Mouse (Mus musculus) limb, embryonic 13.5 days (tissue): ENCODE results near the gene Phkg1. TPM values are rescaled to one million over a fixed set of nuclear protein-coding genes. Genes with fewer than 3 reads are reported as not detected.
"Not testable (repeated sequence)": the region's sequence is repeated elsewhere in the genome, so short reads cannot be mapped to it uniquely, and the experiment has no call there.

ENCODE experiments used
- ATAC-seq: fragments of 200-750 bp; cut with Nextera tagmentation; 2 replicates; pipeline ENCODE4 v1.8.0; 2017; ENCODE audit warnings: low read depth, moderate number of reproducible peaks, moderate TSS enrichment; ENCODE audit not compliant: low FRiP score
- H3K27ac ChIP-seq: fragments of 300-500 bp; sonication (generic); 2 replicates; pipeline ENCODE4 v1.5.1; 2015; ENCODE audit warnings: inconsistent platforms, mild to moderate bottlenecking, moderate library complexity
- H3K27me3 ChIP-seq: fragments of 300-500 bp; sonication (generic); 2 replicates; pipeline ENCODE4 v1.6.1; 2015; ENCODE audit warnings: mild to moderate bottlenecking, inconsistent platforms
- H3K36me3 ChIP-seq: fragments of 300-500 bp; sonication (generic); 2 replicates; pipeline ENCODE4 v1.6.1; 2015; ENCODE audit warnings: inconsistent platforms, mild to moderate bottlenecking, moderate library complexity
- H3K4me1 ChIP-seq: fragments of 300-500 bp; sonication (generic); 2 replicates; pipeline ENCODE4 v1.6.1; 2015; ENCODE audit warnings: inconsistent platforms
- H3K4me2 ChIP-seq: fragments of 300-500 bp; sonication (generic); replicated peaks from 2 replicates; pipeline ENCODE4 v1.6.1; 2015; ENCODE audit warnings: inconsistent platforms, mild to moderate bottlenecking, moderate library complexity
- H3K4me3 ChIP-seq: fragments of 300-500 bp; sonication (generic); 2 replicates; pipeline ENCODE4 v1.5.1; 2015; ENCODE audit warnings: moderate library complexity, mild to moderate bottlenecking, inconsistent platforms
- H3K9ac ChIP-seq: fragments of 300-500 bp; sonication (generic); 2 replicates; pipeline ENCODE4 v1.6.1; 2015; ENCODE audit warnings: mild to moderate bottlenecking, inconsistent platforms
- H3K9me3 ChIP-seq: fragments of 300-500 bp; sonication (generic); 2 replicates; pipeline ENCODE4 v1.6.1; 2016; ENCODE audit warnings: inconsistent platforms
- WGBS: fragments of 180-500 bp; shearing (Covaris S2); methylation state at CpG from one replicate; pipeline ENCODE4 v1.1.7; 2015; 5-methylcytosine and 5-hydroxymethylcytosine counted together
- polyA plus RNA-seq: library from polyadenylated mRNA; unstranded; fragments of >200 nt; fragmentation: Nextera tagmentation; extraction: Ambion mirVana; gene quantifications from 2 replicates; pipeline ENCODE4 v1.2.1, GENCODE M21; 2015

The Phkg1 gene
- polyA plus RNA-seq, 1 experiment from 2014 or later: 0.32 TPM

DNA sequence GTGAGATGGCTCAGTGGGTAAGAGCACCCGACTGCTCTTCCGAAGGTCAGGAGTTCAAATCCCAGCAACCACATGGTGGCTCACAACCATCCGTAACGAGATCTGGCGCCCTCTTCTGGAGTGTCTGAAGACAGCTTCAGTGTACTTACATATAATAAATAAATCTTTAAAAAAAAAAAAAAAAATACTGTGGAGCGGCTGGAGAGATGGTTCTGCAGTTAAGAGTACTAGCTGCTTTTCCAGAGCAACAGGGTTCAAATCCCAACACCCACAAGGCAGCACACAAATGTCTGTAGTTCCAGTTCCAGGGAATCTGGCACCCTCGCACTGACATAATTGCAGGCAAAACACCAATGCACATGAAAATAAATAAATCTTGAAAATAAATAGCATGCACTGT is 8.0 kb downstream of the Phkg1 start:
- not testable (repeated sequence) for H3K4me3 ChIP-seq, H3K27me3 ChIP-seq, H3K36me3 ChIP-seq, H3K27ac ChIP-seq, ATAC-seq, H3K9me3 ChIP-seq, H3K9ac ChIP-seq, H3K4me2 ChIP-seq
- 87% methylated on average over 4 of the region's 7 CpGs for WGBS
- peaks cover 15% of the 10 kb centered on the region for H3K4me1 ChIP-seq

DNA sequence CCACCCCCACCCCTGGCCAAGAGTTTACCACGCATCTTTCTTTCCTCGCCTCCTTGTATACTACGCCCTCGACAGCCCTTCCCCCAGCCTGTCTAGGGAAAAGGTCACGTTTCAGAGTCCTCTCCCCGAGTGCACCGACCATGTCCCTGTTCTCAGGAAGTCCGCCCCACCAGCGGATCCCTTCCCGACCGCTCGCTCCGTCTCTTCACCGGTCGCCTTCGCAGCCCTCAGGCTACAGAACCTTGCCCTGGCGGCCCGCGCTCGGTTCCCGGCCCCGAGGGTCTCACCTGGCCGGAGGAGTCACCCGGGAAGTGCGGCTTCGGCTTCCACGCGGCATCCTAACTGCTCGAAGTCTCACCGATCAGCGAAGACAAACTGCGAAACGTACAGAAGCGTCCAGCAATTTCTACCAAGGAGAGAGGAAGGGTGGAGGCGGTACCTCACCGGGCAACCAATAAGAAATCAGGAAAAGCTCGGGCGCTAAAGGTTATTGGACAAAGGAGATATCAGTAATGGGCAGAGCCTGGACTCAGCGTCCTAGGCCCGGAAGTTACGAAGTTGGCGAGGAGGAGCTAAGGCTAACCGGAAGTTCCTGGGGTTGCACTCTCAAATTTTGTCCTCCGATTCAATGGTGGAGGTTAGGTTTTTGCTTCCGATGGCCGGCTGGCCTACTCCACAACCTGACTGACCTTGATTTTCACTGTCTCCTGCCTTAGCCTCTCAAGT is 11.3 kb downstream of the Phkg1 start, which contains the start of gene Chchd2:
Gene Chchd2 (minus strand): TSS at position 560 of the 726 bp plus-strand sequence.
- Histone ChIP-seq H3K4me1 (peaks cover 17% of the 10 kb centered on the region), H3K27ac (peak within 1 kb of the TSS; percentile 89), H3K4me2 (peak within 1 kb of the TSS; percentile 79), H3K9me3 (no peaks in the 10 kb centered on the region), H3K36me3 (peaks cover 28% of the 10 kb centered on the region), H3K9ac (peak within 1 kb of the TSS; percentile 92), H3K4me3 (peak within 1 kb of the TSS; percentile 91), H3K27me3 (no peaks in the 10 kb centered on the region)
- WGBS: under 1% methylated on average over 46 of the region's 46 CpGs
- peak; percentile 100 for ATAC-seq

DNA sequence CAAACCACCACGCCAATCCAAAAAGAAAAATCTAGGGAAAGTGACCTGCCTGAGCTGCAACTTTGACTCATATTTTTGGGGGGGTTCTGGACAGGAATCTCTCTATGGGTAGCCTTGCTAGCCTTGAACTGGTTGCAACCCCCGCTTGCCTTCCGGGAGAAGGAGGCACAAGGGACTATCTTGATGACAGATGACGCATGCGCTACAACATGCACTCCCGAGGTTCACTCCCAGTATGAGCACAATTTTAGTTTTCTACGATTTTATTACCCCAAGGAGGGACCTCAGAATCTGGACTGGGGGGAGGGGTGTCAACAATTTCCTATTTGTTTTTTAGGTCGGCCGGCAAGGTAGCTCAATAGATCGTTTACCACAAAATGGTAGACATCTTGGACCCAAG is 12.1 kb downstream of the Phkg1 start:
- peaks cover 17% of the 10 kb centered on the region for H3K4me1 ChIP-seq
- H3K36me3 ChIP-seq: peaks cover 36% of the 10 kb centered on the region
- WGBS: 38% methylated on average over 10 of the region's 10 CpGs
- peak overlapping the region; percentile 79 for H3K4me2 ChIP-seq
- ATAC-seq: no peak
- no peaks in the 10 kb centered on the region for H3K9me3 ChIP-seq
- H3K4me3 ChIP-seq: peak overlapping the region; percentile 91
- H3K27me3 ChIP-seq: no peaks in the 10 kb centered on the region
- H3K27ac ChIP-seq: no peak overlapping the region
- peak overlapping the region; percentile 92 for H3K9ac ChIP-seq

DNA sequence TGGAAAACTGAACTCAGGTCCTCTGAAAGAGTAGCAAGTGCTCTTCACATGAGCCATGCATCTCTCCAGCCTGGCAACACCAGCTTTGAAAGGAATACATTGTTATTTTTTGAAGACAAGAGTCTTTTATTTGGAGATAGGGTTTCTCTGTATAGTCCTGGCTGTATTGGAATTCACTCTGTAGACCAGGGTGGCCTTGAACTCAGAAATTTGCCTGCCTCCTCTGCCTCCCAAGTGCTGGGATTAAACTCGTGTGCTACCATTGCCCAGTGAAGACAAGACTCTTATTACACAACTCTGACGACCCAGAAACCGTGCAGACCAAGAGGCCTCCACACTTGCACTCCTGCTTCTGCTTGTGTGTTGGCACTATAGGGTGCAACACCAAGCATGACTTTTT is 18.5 kb downstream of the Phkg1 start:
- WGBS: 73% methylated on average over 3 of the region's 3 CpGs
- H3K9ac ChIP-seq: no peak overlapping the region
- ATAC-seq: no peak
- H3K27me3 ChIP-seq: no peaks in the 10 kb centered on the region
- peaks cover 4% of the 10 kb centered on the region; the same call in 1 of the 2 replicates for H3K4me1 ChIP-seq
- H3K4me3 ChIP-seq: no peak overlapping the region
- H3K36me3 ChIP-seq: peaks cover 43% of the 10 kb centered on the region
- H3K4me2 ChIP-seq: no peak overlapping the region
- no peaks in the 10 kb centered on the region for H3K9me3 ChIP-seq
- H3K27ac ChIP-seq: no peak overlapping the region

DNA sequence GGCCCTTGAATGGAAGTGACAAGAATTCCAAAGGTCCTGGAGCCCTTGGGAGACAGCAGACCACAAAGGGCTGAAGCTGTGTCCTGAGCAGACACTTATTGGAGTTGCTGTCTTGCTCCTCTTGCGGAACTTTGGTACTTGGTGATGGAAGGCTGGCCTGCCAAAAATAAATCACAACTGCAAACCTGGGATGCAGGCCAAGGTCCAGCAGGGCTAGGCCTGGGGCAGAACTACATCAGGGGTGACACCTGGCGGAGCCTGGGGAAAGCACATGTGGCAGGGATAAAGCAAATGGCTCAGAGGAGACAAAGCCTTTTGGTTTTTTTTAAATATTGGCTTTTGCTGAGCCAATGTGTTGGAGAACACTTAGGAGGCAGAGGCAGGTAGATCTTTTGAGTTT is 19.4 kb downstream of the Phkg1 start:
- no peak overlapping the region for H3K4me3 ChIP-seq
- H3K27me3 ChIP-seq: no peaks in the 10 kb centered on the region
- no peaks in the 10 kb centered on the region for H3K4me1 ChIP-seq
- 55% methylated on average over 2 of the region's 2 CpGs for WGBS
- H3K36me3 ChIP-seq: peaks cover 34% of the 10 kb centered on the region
- ATAC-seq: no peak
- no peak overlapping the region for H3K9ac ChIP-seq
- no peak overlapping the region for H3K4me2 ChIP-seq
- peak overlapping the region; percentile 6; the same call in 1 of the 2 replicates for H3K27ac ChIP-seq
- H3K9me3 ChIP-seq: no peaks in the 10 kb centered on the region

DNA sequence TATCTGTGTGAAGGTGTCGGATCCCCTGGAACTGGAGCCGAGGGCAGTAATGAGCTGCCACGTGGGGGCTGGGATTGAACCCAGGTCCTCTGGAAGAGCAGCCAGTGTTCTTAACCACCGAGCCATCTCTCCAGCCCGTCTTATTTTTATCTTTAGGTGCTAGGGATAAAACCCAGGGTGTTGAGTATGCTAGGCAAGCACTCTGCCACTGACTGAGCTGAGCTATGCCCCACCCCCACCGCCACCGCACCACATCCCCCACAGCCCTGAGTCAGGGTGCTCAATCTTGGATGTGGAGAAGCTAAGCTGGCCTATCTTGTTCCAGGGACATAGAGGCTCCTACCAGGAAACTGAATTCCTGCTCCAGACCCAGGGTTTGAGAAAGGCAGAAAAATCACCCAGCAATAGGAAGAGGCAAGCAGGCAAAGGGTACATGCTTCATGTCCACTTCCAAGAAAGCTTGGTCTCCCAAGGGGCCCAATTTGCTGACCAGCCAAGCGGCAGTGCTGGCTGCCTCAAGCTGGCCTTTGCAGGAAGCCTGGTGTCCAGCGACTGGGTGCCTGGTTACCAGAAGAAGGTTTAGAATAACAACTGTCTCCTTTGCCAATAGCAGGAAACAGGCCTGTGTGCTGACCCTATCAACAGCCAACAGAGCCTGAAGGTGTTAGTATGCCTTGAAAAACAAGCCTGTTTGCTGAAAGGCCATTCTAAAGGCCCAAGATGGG is 20.5 kb downstream of the Phkg1 start:
- H3K4me3 ChIP-seq: no peak overlapping the region
- no peaks in the 10 kb centered on the region for H3K4me1 ChIP-seq
- no peaks in the 10 kb centered on the region for H3K27me3 ChIP-seq
- no peaks in the 10 kb centered on the region for H3K9me3 ChIP-seq
- no peak overlapping the region for H3K9ac ChIP-seq
- WGBS: 64% methylated on average over 9 of the region's 9 CpGs
- H3K27ac ChIP-seq: no peak overlapping the region
- no peak for ATAC-seq
- peaks cover 27% of the 10 kb centered on the region for H3K36me3 ChIP-seq
- no peak overlapping the region for H3K4me2 ChIP-seq

DNA sequence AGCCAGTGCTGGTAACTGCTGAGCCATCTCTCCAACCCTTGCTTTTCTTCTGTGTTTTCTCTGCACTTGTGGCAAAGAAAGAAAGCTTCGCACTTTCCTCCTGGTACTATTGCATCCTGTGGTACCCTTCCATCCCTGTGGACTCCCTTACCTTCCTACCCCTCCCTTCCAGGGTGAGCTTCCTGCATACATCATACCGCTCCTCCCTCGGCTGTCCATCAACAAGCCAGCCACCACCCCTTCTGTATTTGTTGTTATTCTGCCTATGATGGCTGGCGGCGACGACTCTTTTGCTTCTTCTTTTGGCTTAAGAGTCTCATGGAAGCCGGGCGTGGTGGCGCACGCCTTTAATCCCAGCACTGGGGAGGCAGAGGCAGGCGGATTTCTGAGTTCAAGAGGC is 23.3 kb downstream of the Phkg1 start:
- Histone ChIP-seq H3K27me3 (no peaks in the 10 kb centered on the region), H3K4me3 (no peak overlapping the region), H3K4me1 (no peaks in the 10 kb centered on the region), H3K9me3 (no peaks in the 10 kb centered on the region), H3K36me3 (peaks cover 2% of the 10 kb centered on the region), H3K4me2 (no peak overlapping the region), H3K9ac (no peak overlapping the region), H3K27ac (no peak overlapping the region)
- WGBS: 80% methylated on average over 11 of the region's 11 CpGs
- no peak for ATAC-seq

DNA sequence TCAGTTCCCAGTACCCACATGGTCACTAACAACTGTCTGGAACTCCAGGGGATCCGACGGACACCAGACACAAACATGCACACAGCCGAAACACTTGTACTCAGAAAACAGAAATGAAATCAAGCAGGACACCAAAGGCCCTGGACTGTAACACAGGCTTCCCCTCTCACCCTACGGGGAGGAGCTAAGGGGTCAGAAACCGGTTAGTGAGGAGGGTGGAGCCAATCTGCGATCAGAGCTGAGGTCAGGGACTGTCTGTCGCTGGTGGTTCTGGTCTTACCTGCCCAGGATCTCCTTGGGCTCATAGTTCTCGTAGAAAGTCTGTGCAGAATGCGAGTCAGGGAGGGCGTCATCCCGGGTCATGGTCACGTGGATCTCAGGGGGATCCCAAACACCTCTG is 24.4 kb downstream of the Phkg1 start:
- 83% methylated on average over 12 of the region's 12 CpGs for WGBS
- no peak for ATAC-seq
- H3K9ac ChIP-seq: no peak overlapping the region

DNA sequence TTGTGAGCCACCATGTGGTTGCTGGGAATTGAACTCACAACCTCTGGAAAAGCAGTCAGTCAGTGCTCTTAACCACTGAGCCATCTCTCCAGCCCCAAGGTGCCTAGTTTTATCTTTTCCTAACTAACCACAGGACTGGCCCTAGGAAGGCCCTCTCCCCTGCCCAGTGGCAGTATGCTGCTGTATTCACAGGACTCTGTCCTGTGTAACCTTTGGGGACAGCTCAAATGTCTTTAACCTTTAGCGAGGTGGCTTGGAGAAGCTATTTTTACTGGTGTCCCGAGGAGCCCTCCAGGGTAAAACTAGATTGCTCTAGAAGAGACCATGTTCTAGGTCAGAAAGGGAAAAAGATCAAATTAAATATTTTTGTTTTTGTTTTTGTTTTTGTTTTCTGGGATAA is 27.1 kb downstream of the Phkg1 start:
- no peak for ATAC-seq
- H3K9me3 ChIP-seq: no peaks in the 10 kb centered on the region
- H3K36me3 ChIP-seq: no peaks in the 10 kb centered on the region
- no peaks in the 10 kb centered on the region for H3K4me1 ChIP-seq
- H3K4me3 ChIP-seq: no peak overlapping the region
- H3K27me3 ChIP-seq: no peaks in the 10 kb centered on the region
- no peak overlapping the region for H3K9ac ChIP-seq
- H3K27ac ChIP-seq: no peak overlapping the region
- 79% methylated on average over 2 of the region's 2 CpGs for WGBS
- H3K4me2 ChIP-seq: no peak overlapping the region

More for the DNA sequence above, 24.4 kb downstream of the Phkg1 start:
- Histone ChIP-seq H3K9me3 (no peaks in the 10 kb centered on the region), H3K4me3 (no peak overlapping the region), H3K27me3 (no peaks in the 10 kb centered on the region), H3K4me1 (no peaks in the 10 kb centered on the region), H3K4me2 (no peak overlapping the region), H3K27ac (no peak overlapping the region), H3K36me3 (no peaks in the 10 kb centered on the region)

DNA sequence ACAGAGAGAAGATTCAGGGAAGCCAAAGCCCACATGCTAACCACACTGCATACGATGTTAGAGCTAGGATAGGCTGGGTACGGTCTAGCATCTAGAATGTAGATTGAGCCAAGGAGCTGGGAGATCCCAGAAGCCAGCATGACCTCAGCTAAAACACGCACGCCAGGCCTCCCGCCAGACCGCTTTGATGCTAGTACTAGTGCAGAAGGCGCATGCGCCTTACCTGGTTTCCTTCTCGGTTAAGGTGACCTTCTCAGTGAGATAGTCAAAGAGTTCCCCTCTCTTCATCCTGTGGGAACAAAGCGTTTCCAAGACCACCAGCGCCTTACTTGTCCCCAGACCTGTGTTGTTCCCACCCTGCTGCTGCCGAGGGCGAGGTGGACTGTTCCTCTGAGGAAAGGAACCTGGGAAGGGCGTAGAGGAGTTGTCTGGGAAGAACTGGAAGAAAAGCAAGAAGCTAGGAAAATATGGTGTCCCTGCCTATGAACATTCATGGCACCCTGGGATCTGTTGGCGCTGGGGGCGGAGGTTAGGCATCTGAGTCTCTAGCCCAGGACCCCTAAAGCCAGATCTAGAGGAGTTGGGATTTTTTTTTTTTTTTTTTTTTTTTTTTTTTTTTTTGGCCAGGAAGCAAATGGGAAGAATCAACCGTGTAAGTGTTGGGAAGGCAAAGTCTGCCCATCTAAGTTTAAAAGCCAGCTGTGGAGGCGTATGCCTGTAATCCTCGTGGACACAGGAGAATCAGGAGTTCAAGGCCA is 28.9 kb downstream of the Phkg1 start:
- Histone ChIP-seq H3K4me3 (no peak overlapping the region), H3K4me2 (no peak overlapping the region), H3K27ac (no peak overlapping the region), H3K9ac (no peak overlapping the region), H3K9me3 (no peaks in the 10 kb centered on the region), H3K36me3 (no peaks in the 10 kb centered on the region), H3K27me3 (no peaks in the 10 kb centered on the region), H3K4me1 (0 out of 2 replicates have a peak, but pooled peaks cover 2% of the 10 kb centered on the region)
- no peak for ATAC-seq
- 89% methylated on average over 19 of the region's 19 CpGs for WGBS

DNA sequence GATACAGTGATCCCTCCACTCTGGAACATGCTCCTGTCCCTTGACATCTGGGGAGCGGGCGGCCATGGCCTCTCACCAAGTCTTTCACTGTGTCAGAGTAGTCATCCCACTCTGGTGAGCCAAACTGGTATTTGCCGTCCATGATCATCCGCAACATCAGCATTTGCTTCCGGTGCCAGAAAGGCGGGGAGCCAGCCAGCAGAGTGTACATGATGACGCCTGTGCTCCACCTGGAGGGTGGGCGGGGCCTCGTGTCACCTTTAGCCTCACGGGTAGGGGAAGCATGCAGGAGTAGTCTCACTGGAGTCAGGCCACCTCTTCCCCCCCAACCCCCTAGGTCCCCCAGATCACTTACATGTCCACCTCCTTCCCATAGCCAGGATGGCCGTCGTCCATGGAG is 32.5 kb downstream of the Phkg1 start:
- 0 out of 2 replicates have a peak, but pooled peaks cover 5% of the 10 kb centered on the region for H3K4me1 ChIP-seq
- no peaks in the 10 kb centered on the region for H3K27me3 ChIP-seq
- peaks cover 22% of the 10 kb centered on the region for H3K36me3 ChIP-seq
- no peak overlapping the region for H3K27ac ChIP-seq
- H3K9ac ChIP-seq: no peak overlapping the region
- H3K4me3 ChIP-seq: no peak overlapping the region
- no peaks in the 10 kb centered on the region; the same call in 1 of the 2 replicates for H3K9me3 ChIP-seq
- WGBS: 80% methylated on average over 12 of the region's 12 CpGs
- H3K4me2 ChIP-seq: no peak overlapping the region
- ATAC-seq: no peak

DNA sequence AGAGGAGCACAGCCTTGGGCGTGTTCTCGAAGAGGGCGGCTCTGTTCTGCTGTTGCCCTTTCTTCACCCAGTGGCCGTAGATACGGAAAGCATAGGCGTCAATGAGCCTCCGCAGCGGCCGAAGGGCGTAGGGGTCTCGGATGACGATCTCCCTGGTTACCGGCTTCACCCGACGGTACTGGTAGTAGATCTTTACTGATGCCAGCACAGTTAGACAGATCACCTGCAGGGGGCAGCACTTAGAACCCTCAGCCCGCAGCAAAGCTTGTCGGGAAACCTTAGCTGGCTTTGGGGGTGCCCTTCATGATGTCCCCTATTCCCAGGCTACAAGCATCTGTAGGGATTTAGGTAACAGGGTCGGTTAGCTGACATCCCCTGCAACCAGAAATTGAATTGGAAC is 33.9 kb downstream of the Phkg1 start:
- peaks cover 35% of the 10 kb centered on the region for H3K36me3 ChIP-seq
- peak overlapping the region; percentile 37 for H3K4me2 ChIP-seq
- H3K9me3 ChIP-seq: no peaks in the 10 kb centered on the region; the same call in 1 of the 2 replicates
- 0 out of 2 replicates have a peak, but pooled peaks cover 5% of the 10 kb centered on the region for H3K4me1 ChIP-seq
- ATAC-seq: no peak
- H3K9ac ChIP-seq: peak overlapping the region; percentile 48
- no peaks in the 10 kb centered on the region for H3K27me3 ChIP-seq
- no peak overlapping the region for H3K4me3 ChIP-seq
- WGBS: 9% methylated on average over 18 of the region's 18 CpGs
- H3K27ac ChIP-seq: no peak overlapping the region
